Mouse (Mus musculus): ENCODE results near the gene Gm7982.
"Not testable (repeated sequence)": the region's sequence is repeated elsewhere in the genome, so short reads cannot be mapped to it uniquely, and the experiment has no call there.

The Gm7982 gene

DNA sequence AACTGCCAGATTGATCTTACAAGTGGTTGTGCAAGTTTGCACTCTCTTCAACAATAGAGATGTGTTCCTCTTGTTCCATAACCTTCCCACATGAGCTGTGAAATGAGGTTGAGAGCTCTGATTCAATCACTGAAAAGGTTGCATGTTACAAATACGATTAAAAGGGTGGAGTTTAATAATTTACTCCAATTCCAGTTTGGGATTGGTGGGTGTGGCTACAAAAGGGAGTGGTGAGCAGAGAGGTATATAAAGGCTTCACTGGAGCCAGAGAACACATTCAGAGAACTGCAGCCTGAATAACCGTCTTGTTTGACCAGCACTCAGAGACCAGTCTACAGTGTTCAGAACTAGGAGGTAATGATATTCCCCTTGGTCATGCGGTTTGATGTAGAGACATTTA, at the start of gene Gm7982:
Gm7982 (plus strand) TSS at position 301 of the 400 bp plus-strand sequence.
- not testable (repeated sequence) for DNase-seq (ENCODE audit: extremely low read depth, low read depth, low spot score)

DNA sequence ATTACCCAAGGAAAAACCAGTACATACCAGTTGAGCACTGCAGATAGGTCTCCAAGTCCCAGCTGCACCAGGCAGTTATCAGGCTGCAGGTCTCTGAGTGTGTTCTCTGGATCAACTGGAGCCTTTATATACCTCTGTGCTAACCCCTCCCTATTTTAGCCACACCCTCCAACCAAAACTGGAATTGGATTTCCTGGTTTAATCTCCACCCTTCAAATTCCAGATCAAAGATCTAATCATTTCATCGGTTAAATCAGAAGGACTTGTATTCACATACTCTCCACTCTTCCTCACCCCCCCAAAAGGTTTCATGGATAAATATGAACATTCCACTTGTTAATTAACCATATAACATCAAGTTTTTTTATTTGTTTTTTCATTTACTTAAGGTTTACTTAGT, 5.7 kb upstream of the Gm7982 start, which contains the start of gene Gm7978:
Gm7978 (minus strand) TSS at position 101 of the 400 bp plus-strand sequence.
- not testable (repeated sequence) for DNase-seq (ENCODE audit: extremely low read depth, low read depth, low spot score)

DNA sequence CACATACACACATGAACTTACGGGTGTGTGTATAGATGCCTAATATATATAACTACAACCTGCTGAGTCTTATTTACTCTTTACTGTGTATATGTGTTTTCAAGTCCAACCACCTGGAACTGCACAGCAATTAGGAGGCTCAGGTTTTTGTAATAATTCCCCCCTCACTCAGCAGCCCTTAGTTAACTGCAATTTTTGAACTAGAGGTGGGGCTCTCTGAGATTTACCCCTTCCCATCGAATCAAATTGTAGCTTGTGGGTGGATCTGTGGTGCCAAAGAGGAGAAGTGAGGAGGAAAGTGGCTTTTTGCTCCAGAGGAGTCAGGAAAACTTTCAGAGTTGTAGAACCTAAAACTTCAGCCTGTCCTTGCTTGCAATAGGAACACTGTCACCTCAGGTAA, 33.9 kb downstream of the Gm7982 start, which contains the start of gene E330014E10Rik:
E330014E10Rik (plus strand) TSS at position 301 of the 400 bp plus-strand sequence.
- DNase-seq (ENCODE audit: extremely low read depth, low read depth, low spot score) = not testable (repeated sequence)

Measured in fat pad, adult 2 months (tissue).